Mouse (Mus musculus): ENCODE data around the gene Serpinh1. TPM values are rescaled to one million over a fixed set of nuclear protein-coding genes. Genes with fewer than 3 reads are reported as not detected.

Gene Serpinh1
- total and polyA plus RNA-seq, 2 experiments: 11.7 to 16.2 TPM

- DNase-seq (ENCODE audit: extremely low read depth, low read depth, low spot score): no peak
- no peaks in the 10 kb centered on the region for H3K4me1 ChIP-seq (ENCODE audit: control insufficient read depth, insufficient read depth, low read length)
- TF ChIP-seq POLR2A (IDR thresholded peaks at IDR 0.05; ENCODE audit: extremely low read depth, insufficient read depth, low read length): no peak
- TF ChIP-seq CTCF (IDR thresholded peaks at IDR 0.05; ENCODE audit: low read depth, low read length): no peak
- no peak overlapping the region for H3K4me3 ChIP-seq (ENCODE audit: insufficient read depth, low read depth, low read length)
- 70% methylated on average over 4 of the region's 4 CpGs for WGBS
- H3K27me3 ChIP-seq (ENCODE audit: control insufficient read depth, insufficient read depth, low read length): no peaks in the 10 kb centered on the region
- no peaks in the 10 kb centered on the region for H3K36me3 ChIP-seq (ENCODE audit: control insufficient read depth, insufficient read depth, low read length)
- no peak overlapping the region for H3K27ac ChIP-seq (replicated peaks; ENCODE audit: insufficient read depth, low read depth, low read length)
- H3K79me2 ChIP-seq (ENCODE audit: control insufficient read depth, insufficient read depth, low read length): no peaks in the 10 kb centered on the region
- H3K9ac ChIP-seq (ENCODE audit: low read depth, low read length): no peak overlapping the region
These were observed 24.2 kb downstream of the Serpinh1 start for GRCm38 (mm10) chr7:99328847-99329246.

DNA sequence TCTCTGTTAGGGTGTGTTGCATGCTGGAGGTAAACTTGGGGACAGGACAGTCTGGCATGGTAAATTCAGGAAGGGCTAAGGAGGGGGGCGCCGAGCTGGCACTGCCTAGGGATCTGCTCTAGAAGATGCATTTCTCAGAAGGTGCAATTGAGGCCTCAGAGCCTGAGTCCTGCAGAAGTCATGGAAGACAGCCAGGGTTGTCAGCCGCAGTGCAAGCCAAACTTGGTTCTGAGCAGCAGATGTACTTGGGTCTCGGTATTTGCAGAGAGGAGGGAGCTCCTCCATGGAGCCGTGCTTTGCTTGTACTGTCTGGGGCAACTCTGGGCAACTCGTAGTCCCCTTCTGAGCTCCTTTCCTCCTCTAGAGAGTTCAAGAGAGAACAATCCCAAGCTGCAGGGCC is 26.9 kb downstream of the Serpinh1 start:
- 80% methylated on average over 6 of the region's 6 CpGs for WGBS
- Histone ChIP-seq H3K79me2 (ENCODE audit: control insufficient read depth, insufficient read depth, low read length) (no peaks in the 10 kb centered on the region), H3K27me3 (ENCODE audit: control insufficient read depth, insufficient read depth, low read length) (no peaks in the 10 kb centered on the region), H3K4me3 (ENCODE audit: insufficient read depth, low read depth, low read length) (no peak overlapping the region), H3K27ac (replicated peaks; ENCODE audit: insufficient read depth, low read depth, low read length) (no peak overlapping the region), H3K4me1 (ENCODE audit: control insufficient read depth, insufficient read depth, low read length) (no peaks in the 10 kb centered on the region), H3K9ac (ENCODE audit: low read depth, low read length) (no peak overlapping the region), H3K36me3 (ENCODE audit: control insufficient read depth, insufficient read depth, low read length) (no peaks in the 10 kb centered on the region)
- no peak for DNase-seq (ENCODE audit: extremely low read depth, low read depth, low spot score)
- TF ChIP-seq CTCF (IDR thresholded peaks at IDR 0.05; ENCODE audit: low read depth, low read length) (no peak), POLR2A (IDR thresholded peaks at IDR 0.05; ENCODE audit: extremely low read depth, insufficient read depth, low read length) (no peak)

- WGBS: 40% methylated on average over 10 of the region's 10 CpGs
- Histone ChIP-seq H3K79me2 (ENCODE audit: control insufficient read depth, insufficient read depth, low read length) (no peaks in the 10 kb centered on the region), H3K27me3 (ENCODE audit: control insufficient read depth, insufficient read depth, low read length) (no peaks in the 10 kb centered on the region), H3K4me3 (ENCODE audit: insufficient read depth, low read depth, low read length) (no peak overlapping the region), H3K36me3 (ENCODE audit: control insufficient read depth, insufficient read depth, low read length) (no peaks in the 10 kb centered on the region), H3K9ac (ENCODE audit: low read depth, low read length) (no peak overlapping the region), H3K27ac (replicated peaks; ENCODE audit: insufficient read depth, low read depth, low read length) (no peak overlapping the region), H3K4me1 (ENCODE audit: control insufficient read depth, insufficient read depth, low read length) (no peaks in the 10 kb centered on the region)
- TF ChIP-seq CTCF (IDR thresholded peaks at IDR 0.05; ENCODE audit: low read depth, low read length) (no peak), POLR2A (IDR thresholded peaks at IDR 0.05; ENCODE audit: extremely low read depth, insufficient read depth, low read length) (no peak)
- DNase-seq (ENCODE audit: extremely low read depth, low read depth, low spot score): no peak
These were observed 28.2 kb downstream of the Serpinh1 start for GRCm38 (mm10) chr7:99324810-99325209.

- H3K36me3 ChIP-seq (ENCODE audit: control insufficient read depth, insufficient read depth, low read length): no peaks in the 10 kb centered on the region
- no peaks in the 10 kb centered on the region for H3K4me1 ChIP-seq (ENCODE audit: control insufficient read depth, insufficient read depth, low read length)
- TF ChIP-seq CTCF (IDR thresholded peaks at IDR 0.05; ENCODE audit: low read depth, low read length): no peak
- TF ChIP-seq POLR2A (IDR thresholded peaks at IDR 0.05; ENCODE audit: extremely low read depth, insufficient read depth, low read length): no peak
- no peak for DNase-seq (ENCODE audit: extremely low read depth, low read depth, low spot score)
- no peak overlapping the region for H3K27ac ChIP-seq (replicated peaks; ENCODE audit: insufficient read depth, low read depth, low read length)
- 81% methylated on average over 9 of the region's 9 CpGs for WGBS
- H3K27me3 ChIP-seq (ENCODE audit: control insufficient read depth, insufficient read depth, low read length): no peaks in the 10 kb centered on the region
- H3K79me2 ChIP-seq (ENCODE audit: control insufficient read depth, insufficient read depth, low read length): no peaks in the 10 kb centered on the region
- no peak overlapping the region for H3K4me3 ChIP-seq (ENCODE audit: insufficient read depth, low read depth, low read length)
- H3K9ac ChIP-seq (ENCODE audit: low read depth, low read length): no peak overlapping the region
These were observed 29.7 kb downstream of the Serpinh1 start for GRCm38 (mm10) chr7:99323321-99323700.

GRCm38 (mm10) chr7:99322691-99323320 is 30.2 kb downstream of the Serpinh1 start:
- H3K79me2 ChIP-seq (ENCODE audit: control insufficient read depth, insufficient read depth, low read length): no peaks in the 10 kb centered on the region
- WGBS: 91% methylated on average over 6 of the region's 6 CpGs
- no peaks in the 10 kb centered on the region for H3K36me3 ChIP-seq (ENCODE audit: control insufficient read depth, insufficient read depth, low read length)
- H3K9ac ChIP-seq (ENCODE audit: low read depth, low read length): no peak overlapping the region
- DNase-seq (ENCODE audit: extremely low read depth, low read depth, low spot score): no peak
- no peak overlapping the region for H3K27ac ChIP-seq (replicated peaks; ENCODE audit: insufficient read depth, low read depth, low read length)
- H3K27me3 ChIP-seq (ENCODE audit: control insufficient read depth, insufficient read depth, low read length): no peaks in the 10 kb centered on the region
- H3K4me1 ChIP-seq (ENCODE audit: control insufficient read depth, insufficient read depth, low read length): no peaks in the 10 kb centered on the region
- TF ChIP-seq CTCF (IDR thresholded peaks at IDR 0.05; ENCODE audit: low read depth, low read length): no peak
- no peak overlapping the region for H3K4me3 ChIP-seq (ENCODE audit: insufficient read depth, low read depth, low read length)

GRCm38 (mm10) chr7:99320524-99320923 is 32.5 kb downstream of the Serpinh1 start:
- 59% methylated on average over 14 of the region's 14 CpGs for WGBS
- no peaks in the 10 kb centered on the region for H3K27me3 ChIP-seq (ENCODE audit: control insufficient read depth, insufficient read depth, low read length)
- H3K4me3 ChIP-seq (ENCODE audit: insufficient read depth, low read depth, low read length): no peak overlapping the region
- TF ChIP-seq POLR2A (IDR thresholded peaks at IDR 0.05; ENCODE audit: extremely low read depth, insufficient read depth, low read length) (no peak), CTCF (IDR thresholded peaks at IDR 0.05; ENCODE audit: low read depth, low read length) (no peak)
- no peaks in the 10 kb centered on the region for H3K79me2 ChIP-seq (ENCODE audit: control insufficient read depth, insufficient read depth, low read length)
- H3K4me1 ChIP-seq (ENCODE audit: control insufficient read depth, insufficient read depth, low read length): no peaks in the 10 kb centered on the region
- H3K36me3 ChIP-seq (ENCODE audit: control insufficient read depth, insufficient read depth, low read length): no peaks in the 10 kb centered on the region
- no peak overlapping the region for H3K9ac ChIP-seq (ENCODE audit: low read depth, low read length)
- DNase-seq (ENCODE audit: extremely low read depth, low read depth, low spot score): no peak
- no peak overlapping the region for H3K27ac ChIP-seq (replicated peaks; ENCODE audit: insufficient read depth, low read depth, low read length)

All from liver, adult 2 months (tissue).